Mouse (Mus musculus) mesoderm, embryonic 11.5 days (tissue): ENCODE data around the gene Gm17124.
"Not testable (repeated sequence)": the region's sequence is repeated elsewhere in the genome, so short reads cannot be mapped to it uniquely, and the experiment has no call there.

Experiments
- DNase-seq: peaks from one replicate; pipeline ENCODE4 v3.0.0-alpha.2; 2012; ENCODE audit warnings: low read depth, low spot score

The Gm17124 gene

DNA sequence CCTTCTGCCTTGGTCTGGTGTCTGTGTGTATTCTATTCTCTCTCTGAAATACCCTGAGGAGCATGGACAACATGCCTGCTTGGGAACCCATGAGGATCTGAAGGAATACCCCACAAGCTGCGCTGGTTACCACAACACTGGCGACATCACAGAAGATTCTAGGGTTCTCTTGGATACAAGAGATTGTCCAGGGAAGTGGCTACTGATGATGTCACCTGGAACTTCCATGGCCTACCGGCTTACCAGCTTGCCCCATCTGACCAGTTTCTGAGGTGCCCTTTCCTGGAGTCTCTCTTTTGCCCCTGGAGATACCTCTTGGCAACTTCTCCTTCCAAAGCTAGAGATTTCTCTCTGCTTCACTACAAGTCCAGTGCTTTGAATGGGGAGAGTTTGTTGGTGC lies at the start of gene Gm17124:
Gene Gm17124, minus strand, starts transcription at position 101 of the 400 bp plus-strand sequence.
- not testable (repeated sequence) for DNase-seq

DNA sequence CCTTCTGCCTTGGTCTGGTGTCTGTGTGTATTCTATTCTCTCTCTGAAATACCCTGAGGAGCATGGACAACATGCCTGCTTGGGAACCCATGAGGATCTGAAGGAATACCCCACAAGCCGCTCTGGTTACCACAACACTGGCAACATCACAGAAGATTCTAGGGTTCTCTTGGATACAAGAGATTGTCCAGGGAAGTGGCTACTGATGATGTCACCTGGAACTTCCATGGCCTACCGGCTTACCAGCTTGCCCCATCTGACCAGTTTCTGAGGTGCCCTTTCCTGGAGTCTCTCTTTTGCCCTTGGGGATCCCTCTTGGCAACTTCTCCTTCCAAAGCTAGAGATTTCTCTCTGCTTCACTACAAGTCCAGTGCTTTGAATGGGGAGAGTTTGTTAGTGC lies 42.1 kb upstream of the Gm17124 start, which contains the start of gene Gm3633:
Gene Gm3633, minus strand, starts transcription at position 101 of the 400 bp plus-strand sequence.
- DNase-seq = not testable (repeated sequence)
